ENCODE assay signal across 10 mouse cellular contexts in the genomic region with DNA sequence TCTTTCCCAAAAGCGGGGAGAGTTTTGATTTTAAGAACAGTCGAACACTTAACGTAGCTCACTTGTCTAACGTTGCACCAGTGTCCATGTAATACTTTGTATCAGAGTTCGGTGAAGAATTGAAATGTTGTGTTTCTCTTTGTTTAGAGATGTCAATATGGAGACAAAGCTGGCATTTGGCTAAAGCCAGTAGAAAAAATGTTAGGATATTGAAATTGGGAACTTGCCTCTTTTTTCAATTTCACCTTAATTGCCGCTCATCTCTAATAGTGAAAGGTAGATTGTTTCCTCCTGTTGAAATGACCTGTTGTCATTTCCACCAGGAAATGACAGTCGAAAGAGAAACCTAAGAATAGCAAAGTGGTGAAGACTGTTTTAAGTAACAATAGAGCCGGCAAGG. TPM values are rescaled to one million over a fixed set of nuclear protein-coding genes. Genes with fewer than 3 reads are reported as not detected.
A peak's percentile ranks its signal among the peaks of the same experiment; 100 is the strongest.
DNase-seq lines count a peak whose midpoint lies in the region; ATAC-seq and TF ChIP-seq lines count a peak whose summit lies in the region.
"Had no signal": no experiment of that assay in that cellular context is flagged by ENCODE, and none has a peak within 500 bp of the region (broad histone marks: within the 10 kb centered on the region; RNA-seq: fewer than 3 reads in every experiment).

No protein-coding gene starts in this region.

- peaks cover 63% of the 10 kb centered on the region for H3K36me3 ChIP-seq in kidney, embryonic 15.5 days
- peaks cover 5% of the 10 kb centered on the region; the same call in 1 of the 2 replicates for H3K36me3 ChIP-seq in hindbrain, postnatal 0 days (ENCODE audit: insufficient read depth, low read length)
- H3K36me3 ChIP-seq in midbrain, embryonic 16.5 days (ENCODE audit: control insufficient read depth, insufficient read depth, low read length) = peaks cover 4% of the 10 kb centered on the region

- no peak for ATAC-seq in kidney, embryonic 15.5 days (replicated peaks; ENCODE audit: low FRiP score)
- ATAC-seq in hindbrain, postnatal 0 days = no peak
- no peak for ATAC-seq in midbrain, embryonic 16.5 days

- peak overlapping the region; percentile 89 for H3K4me3 ChIP-seq in kidney, embryonic 15.5 days (replicated peaks)
- peak overlapping the region; percentile 97 for H3K4me3 ChIP-seq in cortical plate, adult 2 months (ENCODE audit: insufficient read depth, low read length)
- H3K4me3 ChIP-seq in hindbrain, postnatal 0 days (ENCODE audit: low read length) = peak overlapping the region; percentile 85
- peak overlapping the region; percentile 88 for H3K4me3 ChIP-seq in midbrain, embryonic 16.5 days (ENCODE audit: low read depth, low read length)

- 56% methylated on average over 8 of the region's 8 CpGs for WGBS in kidney, embryonic 15.5 days
- WGBS in hindbrain, postnatal 0 days = 66% methylated on average over 8 of the region's 8 CpGs
- WGBS in midbrain, embryonic 16.5 days = 69% methylated on average over 8 of the region's 8 CpGs

- no peak overlapping the region for H3K27ac ChIP-seq in kidney, embryonic 15.5 days
- no peak overlapping the region for H3K27ac ChIP-seq in cortical plate, adult 2 months (ENCODE audit: insufficient read depth, low read length)
- H3K27ac ChIP-seq in hindbrain, postnatal 0 days = no peak overlapping the region
- no peak overlapping the region; the same call in 1 of the 2 replicates for H3K27ac ChIP-seq in midbrain, embryonic 16.5 days (ENCODE audit: low read length)

- TF ChIP-seq CTCF in cortical plate, adult 2 months (IDR thresholded peaks at IDR 0.05; ENCODE audit: extremely low read depth, insufficient read depth, low read length) = no peak
- TF ChIP-seq CTCF in hindbrain, postnatal 0 days (IDR thresholded peaks at IDR 0.05; ENCODE audit: low read depth) = no peak

- H3K9ac ChIP-seq in kidney, embryonic 15.5 days = peak overlapping the region; percentile 83
- H3K9ac ChIP-seq in hindbrain, postnatal 0 days (replicated peaks; ENCODE audit: low read length) = peak overlapping the region; percentile 79
- H3K9ac ChIP-seq in midbrain, embryonic 16.5 days (ENCODE audit: low read depth, low read length) = peak overlapping the region; percentile 78

- no peak for DNase-seq in kidney, postnatal 10 days
- no peak for DNase-seq in hindbrain, postnatal 0 days (ENCODE audit: low spot score)
- DNase-seq in spleen, postnatal 10 days (ENCODE audit: low spot score in 2 of 2) = no peak
- no peak for DNase-seq in cerebellum, adult 11 months
- DNase-seq in gastrocnemius, postnatal 14 days = no peak
- DNase-seq: retina, postnatal 1 day had no signal

- intact Hi-C loops in gastrocnemius, postnatal 14 days (cut with DNase I; ENCODE audit: low total_unique reads) = no loop called here

- no peak for TF ChIP-seq POLR2A in cortical plate, adult 2 months (IDR thresholded peaks at IDR 0.05; ENCODE audit: extremely low read depth, insufficient read depth, low read length)

- H3K9me3 ChIP-seq in kidney, embryonic 15.5 days (replicated peaks) = no peaks in the 10 kb centered on the region
- no peaks in the 10 kb centered on the region for H3K9me3 ChIP-seq in hindbrain, postnatal 0 days (ENCODE audit: low read length)
- H3K9me3 ChIP-seq in midbrain, embryonic 16.5 days (replicated peaks; ENCODE audit: control insufficient read depth, low read length, poor library complexity, severe bottlenecking) = no peaks in the 10 kb centered on the region

- H3K4me2 ChIP-seq in kidney, embryonic 15.5 days = peak overlapping the region; percentile 61
- peak overlapping the region; percentile 90 for H3K4me2 ChIP-seq in hindbrain, postnatal 0 days (ENCODE audit: low read depth, low read length)
- H3K4me2 ChIP-seq in midbrain, embryonic 16.5 days (ENCODE audit: low read length) = peak overlapping the region; percentile 86

- no peaks in the 10 kb centered on the region for H3K27me3 ChIP-seq in kidney, embryonic 15.5 days
- no peaks in the 10 kb centered on the region for H3K27me3 ChIP-seq in hindbrain, postnatal 0 days (ENCODE audit: insufficient read depth, low read length)
- H3K27me3 ChIP-seq in midbrain, embryonic 16.5 days (ENCODE audit: control insufficient read depth, insufficient read depth, low read depth, low read length) = no peaks in the 10 kb centered on the region

- peaks cover 24% of the 10 kb centered on the region for H3K4me1 ChIP-seq in kidney, embryonic 15.5 days
- H3K4me1 ChIP-seq in cortical plate, adult 2 months (ENCODE audit: control insufficient read depth, insufficient read depth, low read length) = no peaks in the 10 kb centered on the region; the same call in 1 of the 2 replicates
- peaks cover 8% of the 10 kb centered on the region; the same call in 1 of the 2 replicates for H3K4me1 ChIP-seq in hindbrain, postnatal 0 days (ENCODE audit: insufficient read depth, low read length)
- H3K4me1 ChIP-seq in midbrain, embryonic 16.5 days (ENCODE audit: control insufficient read depth, insufficient read depth, low read length) = peaks cover 17% of the 10 kb centered on the region

RNA-seq across cellular contexts. Expression of a gene that starts 1.0 kb away (rescaled TPM):
- polyA plus RNA-seq in kidney, embryonic 15.5 days (2015; fragmentation: Nextera tagmentation; extraction: Ambion mirVana) = 382 and 393 TPM in 2 replicates
- polyA plus RNA-seq in cortical plate, adult 2 months (2012; rRNA removed) = 466 and 495 TPM in 2 replicates
- 119 and 139 TPM in 2 replicates for total RNA-seq in hindbrain, postnatal 0 days (2014; rRNA removed)
- polyA plus RNA-seq in hindbrain, postnatal 0 days (2015; fragmentation: Nextera tagmentation; extraction: Ambion mirVana) = 531 and 540 TPM in 2 replicates
- polyA plus RNA-seq in midbrain, embryonic 16.5 days (2015; fragmentation: Nextera tagmentation; extraction: Ambion mirVana) = 479 TPM in 2 replicates
- total RNA-seq in gastrocnemius, postnatal 14 days (2021) = 100 to 1,000 TPM; 212 to 228 TPM

RNA-seq across cellular contexts. Expression of a gene that starts 4.6 kb away (rescaled TPM):
- 106 and 122 TPM in 2 replicates for polyA plus RNA-seq in kidney, embryonic 15.5 days (2015; fragmentation: Nextera tagmentation; extraction: Ambion mirVana)
- 87.0 and 92.7 TPM in 2 replicates for polyA plus RNA-seq in cortical plate, adult 2 months (2012; rRNA removed)
- total RNA-seq in hindbrain, postnatal 0 days (2014; rRNA removed) = 56.5 and 58.0 TPM in 2 replicates
- polyA plus RNA-seq in hindbrain, postnatal 0 days (2015; fragmentation: Nextera tagmentation; extraction: Ambion mirVana) = 78.8 and 79.8 TPM in 2 replicates
- 89.1 and 91.2 TPM in 2 replicates for polyA plus RNA-seq in midbrain, embryonic 16.5 days (2015; fragmentation: Nextera tagmentation; extraction: Ambion mirVana)
- total RNA-seq in gastrocnemius, postnatal 14 days (2021) = 10 to 100 TPM; 17.6 to 19.0 TPM

RNA-seq across cellular contexts. Expression of a gene that starts 23.7 kb away (rescaled TPM):
- polyA plus RNA-seq in kidney, embryonic 15.5 days (2015; fragmentation: Nextera tagmentation; extraction: Ambion mirVana) = 83.2 and 83.7 TPM in 2 replicates
- 20.2 and 23.2 TPM in 2 replicates for polyA plus RNA-seq in cortical plate, adult 2 months (2012; rRNA removed)
- total RNA-seq in hindbrain, postnatal 0 days (2014; rRNA removed) = 19.4 and 25.4 TPM in 2 replicates
- 31.4 and 36.4 TPM in 2 replicates for polyA plus RNA-seq in hindbrain, postnatal 0 days (2015; fragmentation: Nextera tagmentation; extraction: Ambion mirVana)
- 30.2 and 31.1 TPM in 2 replicates for polyA plus RNA-seq in midbrain, embryonic 16.5 days (2015; fragmentation: Nextera tagmentation; extraction: Ambion mirVana)
- 1 to 10 TPM; 7.2 to 8.4 TPM for total RNA-seq in gastrocnemius, postnatal 14 days (2021)

RNA-seq across cellular contexts. Expression of a gene that starts 30.8 kb away (rescaled TPM):
- 23.5 and 31.0 TPM in 2 replicates for polyA plus RNA-seq in kidney, embryonic 15.5 days (2015; fragmentation: Nextera tagmentation; extraction: Ambion mirVana)
- 0.52 and 1.6 TPM in 2 replicates for polyA plus RNA-seq in cortical plate, adult 2 months (2012; rRNA removed)
- total RNA-seq in hindbrain, postnatal 0 days (2014; rRNA removed) = 5.3 and 7.3 TPM in 2 replicates
- polyA plus RNA-seq in hindbrain, postnatal 0 days (2015; fragmentation: Nextera tagmentation; extraction: Ambion mirVana) = 2.3 and 3.8 TPM in 2 replicates
- polyA plus RNA-seq in midbrain, embryonic 16.5 days (2015; fragmentation: Nextera tagmentation; extraction: Ambion mirVana) = 4.0 and 4.7 TPM in 2 replicates
- total RNA-seq in gastrocnemius, postnatal 14 days (2021) = 1 to 10 TPM; 1.1 to 4.1 TPM

RNA-seq across cellular contexts. Expression of a gene that starts 40.1 kb away (rescaled TPM):
- 1.3 and 5.9 TPM in 2 replicates for polyA plus RNA-seq in kidney, embryonic 15.5 days (2015; fragmentation: Nextera tagmentation; extraction: Ambion mirVana)
- polyA plus RNA-seq in cortical plate, adult 2 months (2012; rRNA removed) = 1.6 and 2.3 TPM in 2 replicates
- 0.11 and 0.31 TPM in 2 replicates for total RNA-seq in hindbrain, postnatal 0 days (2014; rRNA removed)
- 0.38 and 0.40 TPM in 2 replicates for polyA plus RNA-seq in hindbrain, postnatal 0 days (2015; fragmentation: Nextera tagmentation; extraction: Ambion mirVana)
- 0.40 and 0.55 TPM in 2 replicates for polyA plus RNA-seq in midbrain, embryonic 16.5 days (2015; fragmentation: Nextera tagmentation; extraction: Ambion mirVana)
- under 1 TPM; 0.11 to 0.14 TPM for total RNA-seq in gastrocnemius, postnatal 14 days (2021)
- total RNA-seq: gastrocnemius, adult 8-10 months had no signal
